Mouse (Mus musculus): ENCODE results near the gene Cdc42ep4.

Cdc42ep4 gene

DNA sequence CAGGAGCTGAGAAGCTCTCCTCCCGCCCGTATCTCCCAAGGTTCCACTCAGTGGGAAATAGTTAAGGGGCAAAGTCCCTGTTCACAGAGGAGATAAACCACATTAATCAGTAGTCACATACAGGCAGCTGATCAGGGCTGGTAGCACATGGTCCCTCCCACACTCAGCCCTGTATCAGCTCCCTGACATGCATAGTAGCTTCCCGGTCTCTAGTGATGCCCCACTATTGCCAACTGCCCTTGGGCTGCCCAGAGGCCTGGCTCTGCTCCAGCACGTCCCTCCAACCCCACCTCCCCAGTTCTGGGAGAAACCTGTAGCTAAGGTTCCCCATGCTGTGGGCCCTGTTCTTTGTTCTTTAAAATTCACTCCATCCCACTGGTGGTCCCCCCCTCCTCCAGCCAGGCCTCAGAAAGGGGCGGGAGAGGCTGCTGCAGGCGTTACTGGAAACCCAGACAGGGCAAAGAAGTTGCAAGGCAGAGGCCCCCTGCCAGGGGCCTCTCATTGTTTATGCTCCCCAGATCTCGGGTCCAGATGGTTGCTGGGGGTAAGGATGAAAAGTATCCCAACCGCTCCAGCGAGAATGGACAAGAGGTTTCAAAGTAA lies 1.8 kb downstream of the Cdc42ep4 start:
- no peak for DNase-seq (ENCODE audit: low spot score in 2 of 2)

DNA sequence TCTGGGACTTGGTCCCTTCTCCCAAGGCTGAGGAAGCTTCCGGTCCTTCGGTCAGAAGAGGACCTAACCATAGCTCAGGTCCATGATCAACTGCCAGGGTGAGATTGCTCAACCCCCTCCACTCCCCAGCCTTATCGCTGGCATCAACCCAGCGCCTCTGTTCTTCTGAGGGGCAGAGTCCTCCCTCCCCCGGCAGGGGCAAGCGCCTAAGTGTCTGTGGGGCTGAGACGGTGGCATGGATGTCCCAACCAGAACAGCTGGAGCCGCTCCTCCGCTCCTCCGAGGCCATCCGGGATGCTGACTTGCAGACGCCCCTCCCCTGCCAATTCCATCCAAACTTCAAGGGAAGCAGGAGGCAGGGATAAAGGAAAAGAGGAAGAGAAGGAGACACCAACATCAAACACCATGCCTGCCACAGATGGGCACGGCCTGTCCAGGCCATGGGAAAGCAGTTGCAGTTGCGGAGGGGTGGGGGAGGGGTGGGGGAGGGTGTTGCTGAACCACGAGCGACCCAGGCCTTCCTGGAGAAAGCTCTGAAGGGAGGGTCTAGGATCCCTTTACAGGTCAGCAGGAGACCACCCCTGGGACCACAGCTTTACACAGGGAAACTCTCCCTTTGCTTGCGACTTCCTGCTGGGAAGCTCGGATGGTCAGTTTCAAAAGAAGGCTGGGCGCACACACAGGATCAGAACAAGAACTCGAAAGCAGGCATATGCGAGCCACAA lies 2.7 kb downstream of the Cdc42ep4 start:
- no peak for DNase-seq (ENCODE audit: low spot score in 2 of 2)

DNA sequence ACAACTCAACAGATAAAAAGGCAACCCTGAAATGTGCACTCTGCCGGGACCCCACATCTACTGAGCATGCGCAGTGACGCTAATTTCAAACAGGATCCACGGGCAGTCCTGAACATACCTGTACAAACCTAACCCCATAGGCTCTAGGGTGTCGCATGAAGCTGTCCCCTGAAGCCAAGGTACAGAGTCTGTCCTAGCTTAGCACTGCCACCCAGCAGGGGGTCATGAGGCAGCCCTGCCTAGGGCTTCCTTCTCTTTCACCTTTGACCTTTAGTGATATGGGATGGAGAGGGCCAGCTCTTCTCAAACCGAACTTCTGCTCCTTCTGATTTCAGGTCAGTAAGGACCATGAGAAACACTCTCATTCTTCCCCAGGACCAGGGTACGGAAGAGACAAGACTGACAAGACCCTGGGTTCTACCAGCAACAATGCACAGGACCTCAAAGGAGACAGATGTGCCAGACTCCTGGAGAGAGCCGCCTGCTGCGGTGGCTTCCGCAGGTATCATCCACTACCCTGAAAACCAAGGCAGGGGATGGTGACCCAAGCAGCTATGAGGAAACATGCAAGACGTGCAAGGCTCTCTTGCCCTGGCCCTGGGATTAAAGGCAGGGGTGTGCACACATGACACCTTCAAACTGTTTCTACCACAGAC lies 3.8 kb downstream of the Cdc42ep4 start:
- DNase-seq (ENCODE audit: low spot score in 2 of 2) = no peak

DNA sequence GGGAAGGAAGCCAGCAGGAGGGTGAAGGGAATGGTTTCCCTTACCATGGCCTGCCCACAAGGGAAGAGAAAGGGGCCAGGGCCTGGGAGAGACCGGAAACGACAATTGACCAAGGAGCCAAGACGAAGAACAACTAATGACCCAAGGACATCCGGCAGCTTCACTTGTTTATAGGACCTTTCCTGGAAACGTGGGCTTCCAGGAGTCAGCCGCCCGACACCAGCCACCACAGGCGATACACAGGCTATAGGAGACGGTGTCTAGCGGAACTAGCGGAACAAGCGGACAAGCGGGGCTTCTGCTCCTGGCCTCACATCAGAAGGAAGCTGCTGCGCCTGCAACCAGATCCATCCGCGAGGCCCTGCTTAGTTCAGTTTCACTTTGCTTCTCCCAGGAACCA lies 4.6 kb downstream of the Cdc42ep4 start:
- DNase-seq (ENCODE audit: low spot score in 2 of 2) = no peak

DNA sequence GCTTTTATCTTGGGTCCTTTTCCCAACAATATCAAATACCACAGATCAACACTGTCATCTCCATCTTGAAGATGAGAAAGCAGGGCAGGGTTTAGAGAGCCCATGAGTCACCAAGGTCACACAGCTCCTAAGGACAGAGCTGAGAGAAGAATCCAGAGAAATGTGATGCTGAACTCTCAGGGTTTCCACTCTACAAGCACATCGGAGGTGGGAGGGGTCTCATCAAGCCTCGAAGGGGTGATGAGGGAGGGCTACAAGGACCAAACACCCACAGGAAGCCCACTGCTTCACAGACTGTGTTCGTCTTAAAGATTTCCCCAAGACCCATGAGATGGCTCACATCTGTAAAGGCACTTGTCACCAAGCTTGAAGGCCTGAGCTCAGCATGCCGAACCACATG lies 5.7 kb downstream of the Cdc42ep4 start:
- DNase-seq (ENCODE audit: low spot score in 2 of 2) = no peak

DNA sequence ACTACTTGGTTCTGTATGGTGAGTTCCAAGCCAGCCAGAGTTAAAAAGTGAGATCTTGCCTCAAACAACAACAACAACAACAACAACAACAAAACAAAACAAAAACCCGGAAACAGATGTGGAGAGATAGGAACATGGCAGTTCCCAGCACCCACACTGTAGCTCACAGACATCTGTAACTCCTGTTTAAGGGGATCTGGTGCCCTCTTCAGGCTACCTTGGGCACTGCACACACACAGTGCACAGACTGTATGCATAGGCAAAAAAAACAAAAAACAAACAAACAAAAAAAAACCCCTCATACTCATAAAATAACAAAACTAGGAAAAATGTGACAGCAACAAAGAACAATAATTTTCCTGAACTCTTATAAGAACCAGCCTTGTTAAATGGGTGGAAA lies 8.7 kb downstream of the Cdc42ep4 start:
- DNase-seq (ENCODE audit: low spot score in 2 of 2) = no peak

DNA sequence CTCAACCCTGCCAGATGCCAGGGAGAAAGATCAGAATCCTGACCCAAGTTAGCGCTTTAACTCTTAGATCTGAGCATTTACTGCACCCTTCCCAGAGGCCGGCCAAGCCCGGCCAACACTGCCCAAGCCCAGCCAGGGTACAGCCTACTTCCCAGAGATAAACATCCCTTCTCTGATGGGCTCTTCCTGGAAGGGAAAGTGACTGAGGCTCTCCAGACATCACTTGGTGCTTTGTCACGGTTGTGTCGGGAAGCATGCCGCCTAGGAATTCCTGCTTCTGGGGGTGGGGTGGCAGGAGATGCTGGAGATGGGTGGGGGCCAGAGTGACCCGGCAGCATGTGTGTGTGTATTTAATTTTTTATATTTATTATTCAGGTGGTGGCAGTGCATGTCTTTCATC lies 11.6 kb downstream of the Cdc42ep4 start:
- no peak for DNase-seq (ENCODE audit: low spot score in 2 of 2)

DNA sequence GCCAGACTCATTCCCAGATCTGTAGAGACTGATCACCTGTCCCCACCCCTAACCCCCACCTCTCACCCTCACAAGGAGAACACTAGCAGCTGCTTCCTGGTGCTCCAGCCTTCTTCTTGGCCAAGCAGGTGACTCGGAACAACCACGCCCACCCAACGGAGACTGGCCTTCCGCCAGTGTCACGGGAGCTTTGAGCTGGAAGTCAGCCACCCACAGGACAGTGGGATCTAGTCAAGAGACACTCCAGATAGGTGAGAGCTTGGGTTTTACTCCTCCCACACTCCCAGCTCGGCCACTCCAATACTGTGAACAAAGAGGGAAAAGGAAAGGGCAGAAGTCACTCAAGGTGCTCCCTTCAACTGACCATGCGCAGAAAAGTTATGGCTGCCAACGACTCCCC lies 12.5 kb downstream of the Cdc42ep4 start:
- DNase-seq (ENCODE audit: low spot score in 2 of 2) = no peak

DNA sequence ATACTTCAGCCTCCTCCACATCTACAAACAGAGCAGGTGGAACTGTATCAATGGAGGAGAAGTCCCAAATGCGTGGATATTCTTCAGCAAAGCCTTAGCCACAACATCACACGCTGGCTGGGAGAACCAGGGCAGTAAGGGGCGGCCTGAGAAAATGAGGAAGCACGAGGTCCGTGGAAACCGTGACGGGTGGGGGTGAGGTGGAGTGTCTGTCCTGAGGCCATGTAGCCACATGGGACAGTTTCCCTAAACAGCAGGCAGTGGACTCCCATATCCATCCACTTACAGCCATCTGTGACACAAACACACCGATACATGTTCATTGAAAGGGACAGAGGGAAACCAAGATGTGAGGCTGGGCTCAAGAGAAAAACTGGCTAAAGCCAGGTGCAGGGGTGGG lies 13.8 kb downstream of the Cdc42ep4 start:
- DNase-seq (ENCODE audit: low spot score in 2 of 2) = no peak

DNA sequence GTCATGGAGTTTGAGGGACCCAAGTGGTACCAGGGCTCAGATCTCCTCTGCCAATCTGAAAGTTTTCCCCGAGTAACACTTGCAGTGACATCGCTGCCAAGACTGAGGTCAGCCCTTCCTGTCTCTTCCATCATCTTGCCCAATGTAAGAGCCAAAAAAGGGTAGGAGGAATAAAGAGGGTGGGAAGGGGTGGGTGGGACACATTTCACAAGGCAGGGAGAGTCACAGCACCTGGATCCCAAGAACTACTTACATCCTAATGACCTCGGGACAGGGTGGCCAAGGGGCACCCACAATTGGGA lies 14.2 kb downstream of the Cdc42ep4 start:
- DNase-seq (ENCODE audit: low spot score in 2 of 2) = no peak

DNA sequence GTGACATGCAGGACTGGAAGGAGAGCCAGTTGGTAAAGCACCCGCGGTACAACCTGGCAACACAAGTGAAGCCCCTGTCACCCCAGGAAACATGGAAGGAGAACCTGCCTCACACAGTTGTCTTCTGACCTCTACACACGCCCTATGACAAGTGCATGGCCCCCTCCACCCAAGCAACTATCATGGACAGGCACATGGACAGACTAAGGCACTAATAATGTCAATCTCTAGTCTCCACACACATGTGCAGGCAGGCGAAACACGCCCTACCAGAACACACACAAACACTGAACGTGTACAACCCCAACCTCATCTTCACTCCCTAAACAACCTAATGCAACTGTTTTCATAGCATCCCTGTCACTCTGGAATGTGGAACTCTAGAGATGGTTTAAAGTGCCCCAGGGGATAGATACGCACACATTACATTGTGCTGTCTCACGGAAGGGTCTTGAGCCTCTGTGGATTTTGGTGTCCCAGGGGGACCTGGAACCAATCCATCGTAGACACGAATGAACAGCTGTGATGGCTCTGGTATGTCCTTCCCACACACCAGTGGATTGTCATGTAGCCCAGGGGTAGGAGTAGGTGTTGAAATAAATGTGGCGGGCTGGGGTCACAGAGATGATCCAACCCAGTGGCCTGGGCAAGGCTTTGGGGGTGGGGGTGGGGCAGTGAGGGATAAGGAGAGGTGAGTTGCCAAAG lies 14.7 kb downstream of the Cdc42ep4 start:
- DNase-seq (ENCODE audit: low spot score in 2 of 2) = no peak

DNA sequence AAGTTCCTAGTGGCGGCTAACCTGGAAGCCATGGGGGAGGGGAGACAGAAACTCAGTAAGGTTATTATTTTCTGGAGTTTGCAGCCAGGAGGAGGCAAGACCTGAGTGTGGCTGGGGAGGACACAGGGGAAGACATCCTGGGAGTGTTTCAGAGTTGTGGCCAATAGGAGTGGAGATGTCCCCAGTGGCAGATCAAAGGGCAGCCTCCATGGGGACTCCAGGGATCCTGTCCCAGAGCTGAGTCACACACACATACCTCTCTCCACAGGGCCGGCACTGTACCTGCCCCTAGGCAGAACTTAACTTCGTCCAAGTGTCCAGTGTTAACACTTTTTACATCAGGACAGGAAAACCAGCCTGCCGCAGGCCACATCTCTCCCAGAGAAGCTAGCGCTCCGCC lies 16.5 kb downstream of the Cdc42ep4 start:
- no peak for DNase-seq (ENCODE audit: low spot score in 2 of 2)

DNA sequence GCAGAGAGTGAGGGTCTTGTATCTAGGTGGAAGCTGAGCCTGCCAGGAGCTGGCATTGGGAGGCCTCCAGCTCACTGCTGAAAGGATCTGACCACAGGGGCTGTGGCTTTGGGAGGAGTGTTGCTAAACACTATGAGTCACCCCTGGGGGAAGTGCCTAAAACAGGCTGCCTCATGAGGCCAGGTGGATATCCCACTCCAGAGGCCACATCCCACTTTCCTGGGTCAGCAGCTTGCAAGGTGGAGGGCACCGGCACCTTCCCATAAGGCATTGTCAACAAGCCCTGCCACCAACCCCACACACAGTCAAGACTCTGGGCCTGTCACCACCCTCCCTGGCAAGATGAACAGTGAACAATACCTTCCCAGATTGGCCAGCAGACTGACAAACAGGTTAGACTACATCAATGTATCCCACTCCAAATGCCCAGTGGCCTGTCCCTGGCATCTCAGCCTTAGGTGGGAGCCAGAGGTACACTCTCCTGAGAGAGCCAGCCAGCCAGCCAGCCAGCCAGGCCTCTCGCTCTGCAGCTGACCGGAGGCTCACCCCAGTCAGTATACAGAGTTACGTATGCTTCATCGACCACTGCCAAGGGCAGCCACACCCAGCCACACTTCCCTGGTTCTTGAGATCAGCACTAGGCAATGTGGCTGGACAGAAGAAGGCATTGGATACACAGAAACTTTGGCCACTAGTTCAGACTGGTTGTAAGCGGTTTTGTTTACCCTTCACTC lies 17.9 kb downstream of the Cdc42ep4 start:
- DNase-seq (ENCODE audit: low spot score in 2 of 2) = no peak

DNA sequence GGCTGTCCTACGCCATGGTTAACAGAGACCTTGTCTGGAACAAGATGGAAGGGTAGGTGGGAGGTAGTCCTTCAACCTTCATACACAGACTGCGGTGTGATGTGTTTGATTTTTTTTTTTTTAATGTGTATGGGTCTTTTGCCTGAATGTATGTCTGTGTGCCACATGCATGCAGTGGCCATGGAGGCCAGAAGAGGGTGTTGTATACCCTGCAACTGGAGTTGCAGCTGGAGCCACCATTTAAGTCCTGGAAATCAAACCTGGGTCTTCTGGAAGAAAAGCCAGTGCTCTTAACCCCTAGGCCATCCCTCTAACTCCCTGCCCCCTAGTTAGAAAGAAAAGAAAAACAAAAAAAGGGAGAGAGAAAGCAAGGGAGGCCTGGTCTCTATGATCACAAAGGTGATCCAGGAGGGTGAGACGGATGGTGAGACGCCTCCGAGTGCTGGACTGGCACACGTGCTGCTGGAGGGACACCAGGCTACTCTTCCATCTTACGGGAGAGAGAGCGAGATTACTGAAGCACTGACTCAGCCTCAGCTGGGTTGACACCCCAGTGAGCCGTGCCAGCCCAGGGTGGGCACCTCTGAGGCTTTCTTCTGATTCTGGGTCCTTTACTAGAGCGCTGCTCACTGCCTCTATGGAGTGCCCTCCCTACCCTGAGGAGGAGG lies 19.6 kb downstream of the Cdc42ep4 start:
- no peak for DNase-seq (ENCODE audit: low spot score in 2 of 2)

DNA sequence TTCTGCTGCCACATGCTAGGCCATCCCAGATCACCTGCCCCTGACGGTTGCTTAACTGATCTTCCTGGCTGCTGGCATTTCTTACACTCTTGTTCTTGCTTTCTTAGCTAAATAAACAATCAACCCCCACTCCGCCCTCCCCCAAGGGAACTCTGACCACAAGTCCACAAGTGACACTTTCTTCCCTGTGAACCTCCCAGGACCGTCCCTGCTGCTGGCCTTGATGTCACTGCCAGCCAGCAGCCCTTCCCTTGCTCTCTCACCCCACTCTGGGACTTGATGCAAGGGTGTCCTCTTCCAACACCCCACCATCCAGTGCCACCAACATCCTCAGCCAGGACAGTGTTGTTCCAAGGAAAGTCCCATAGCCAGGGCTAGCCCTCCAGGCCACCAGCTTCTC lies 20.8 kb downstream of the Cdc42ep4 start:
- no peak for DNase-seq (ENCODE audit: low spot score in 2 of 2)

DNA sequence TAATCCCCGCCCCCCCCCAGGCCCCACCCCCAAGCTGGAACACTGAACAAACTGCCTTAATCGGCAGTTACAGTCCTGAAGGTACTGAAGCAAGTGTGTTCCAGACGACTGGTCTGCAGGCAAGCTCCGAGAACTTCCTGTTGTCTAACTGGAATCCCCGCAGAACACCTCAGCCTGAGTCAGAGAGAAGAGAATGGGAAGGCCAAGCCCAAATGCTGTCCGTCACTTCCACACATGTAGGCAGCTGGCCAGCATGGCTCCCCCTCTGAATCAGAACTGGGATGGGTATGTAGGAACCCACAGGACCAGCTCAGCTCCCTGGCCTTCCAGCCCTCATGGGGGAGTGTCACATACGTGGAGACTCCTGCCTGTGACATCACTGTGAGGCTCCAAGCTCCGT lies 21.8 kb downstream of the Cdc42ep4 start:
- no peak for DNase-seq (ENCODE audit: low spot score in 2 of 2)

DNA sequence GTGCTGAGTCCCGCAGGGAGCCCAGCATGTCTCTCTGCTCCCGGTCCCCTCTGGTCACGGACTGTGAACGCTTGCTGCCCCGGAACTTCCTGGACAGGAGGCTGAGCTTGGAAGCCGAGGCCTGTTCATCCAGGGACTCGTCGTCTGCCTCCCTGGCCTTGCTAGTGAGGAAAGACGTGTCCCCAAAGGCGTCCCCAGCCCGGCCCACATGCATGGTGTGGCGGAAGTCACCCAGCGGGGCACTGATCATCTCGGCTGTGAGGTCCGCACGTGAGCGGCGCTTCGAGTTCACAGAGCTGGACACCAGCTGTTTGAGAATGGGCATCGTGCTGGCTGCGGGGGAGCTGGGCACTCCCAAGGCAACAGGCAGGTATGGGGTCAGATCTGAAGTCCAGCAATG lies 22.4 kb downstream of the Cdc42ep4 start:
- no peak for DNase-seq (ENCODE audit: low spot score in 2 of 2)

DNA sequence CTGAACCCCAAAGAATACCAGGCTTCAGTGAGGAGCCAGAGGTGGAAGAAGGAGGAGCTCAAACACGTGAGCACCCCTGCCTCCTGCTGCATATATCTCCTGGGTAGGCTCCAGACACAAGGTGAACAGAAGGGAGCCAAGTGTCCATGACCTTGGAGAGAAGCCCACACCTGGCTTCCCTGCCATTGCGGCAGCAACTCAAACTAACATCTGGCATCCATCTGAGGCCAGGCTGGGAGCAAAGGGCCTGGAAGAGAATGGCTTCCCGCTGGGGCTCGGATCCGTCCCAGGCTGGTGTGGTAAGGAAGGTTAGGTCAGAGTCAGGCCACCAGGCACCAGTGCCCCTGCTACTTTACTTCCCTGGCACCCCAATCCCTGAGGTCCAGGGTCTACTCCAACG lies 23.7 kb downstream of the Cdc42ep4 start:
- no peak for DNase-seq (ENCODE audit: low spot score in 2 of 2)

DNA sequence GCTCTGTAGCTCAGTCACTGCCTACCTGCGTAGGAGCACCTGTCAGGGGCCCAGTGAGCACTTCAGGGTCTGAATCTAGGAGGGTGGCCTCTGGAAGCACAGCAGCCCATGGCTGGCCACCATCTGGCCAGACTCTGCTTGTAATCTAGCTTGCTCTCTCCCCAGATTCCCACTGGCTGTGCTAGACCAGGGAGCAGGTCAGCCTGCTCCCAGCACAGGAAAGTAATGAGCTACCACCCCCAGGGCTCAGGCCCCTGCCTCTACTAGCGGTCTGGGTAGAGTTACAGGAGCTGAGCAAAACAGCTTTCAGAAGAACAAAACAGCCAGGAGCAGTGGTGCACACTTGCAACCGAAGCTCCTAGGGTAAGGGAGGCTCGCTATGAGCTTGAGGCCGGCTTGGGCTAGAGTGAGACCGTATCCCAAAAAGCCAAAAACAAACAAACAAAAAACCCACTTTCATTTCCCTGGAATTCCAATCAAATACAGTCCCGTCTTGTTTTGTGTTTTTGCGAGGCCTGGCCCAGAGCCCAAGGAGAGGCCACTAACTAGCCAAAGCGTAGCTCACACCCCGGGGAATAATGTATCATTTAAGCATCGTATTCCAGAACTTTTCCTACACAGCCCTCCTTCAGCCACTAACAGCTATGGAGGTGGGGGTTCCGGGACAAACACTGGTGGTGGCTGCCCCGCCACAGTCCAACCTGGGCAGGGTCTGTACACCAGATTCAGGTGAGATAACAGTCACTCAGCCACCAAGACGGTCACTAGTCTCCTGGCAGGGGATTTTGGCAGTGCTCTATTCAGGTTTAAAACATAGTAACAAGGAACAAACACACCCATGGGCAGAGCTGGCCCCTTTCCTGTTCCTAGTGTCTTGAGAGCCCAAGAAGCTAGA lies 24.4 kb downstream of the Cdc42ep4 start:
- DNase-seq (ENCODE audit: low spot score in 2 of 2) = no peak

DNA sequence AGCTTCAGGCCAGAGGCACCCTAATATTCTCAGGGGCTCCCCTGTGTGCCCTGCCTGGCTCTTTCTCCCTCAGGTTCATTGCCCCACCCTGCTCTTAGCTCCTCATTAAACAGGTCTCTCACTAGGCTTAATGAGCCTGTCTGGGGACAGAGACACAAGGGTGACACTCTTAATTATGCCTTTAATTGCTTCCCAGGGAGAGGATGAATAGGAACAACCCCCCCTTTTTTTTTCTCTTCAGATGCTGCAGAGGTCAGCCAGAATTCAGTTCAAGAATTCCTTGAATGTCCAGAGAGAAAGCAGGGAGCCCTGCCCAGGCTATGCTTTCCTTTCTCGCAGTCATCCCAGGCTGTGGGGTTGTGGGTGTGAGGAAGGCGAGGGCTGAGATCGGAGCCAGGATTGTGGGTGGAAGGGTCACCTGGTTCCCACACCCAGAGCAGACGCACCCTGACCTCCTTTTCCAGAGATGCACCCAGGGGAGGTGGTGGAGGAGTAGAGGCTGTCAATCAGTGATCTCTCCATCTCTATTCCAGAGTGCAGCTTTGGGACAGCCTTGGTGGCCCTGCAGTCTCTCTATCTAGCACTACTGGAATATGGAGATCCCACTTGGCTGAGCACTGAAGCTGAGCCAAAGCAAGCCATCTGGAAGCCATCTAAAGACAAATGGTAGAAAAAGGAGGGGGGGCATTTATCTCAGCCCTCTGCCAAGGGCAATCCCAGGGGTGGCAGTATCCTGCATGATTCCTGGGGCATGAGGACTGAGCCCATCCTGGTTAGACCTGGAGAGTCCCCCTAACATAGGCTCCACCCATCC lies 26.2 kb downstream of the Cdc42ep4 start:
- DNase-seq (ENCODE audit: low spot score in 2 of 2) = no peak
